Mouse (Mus musculus): ENCODE results near the gene Ears2. TPM values are rescaled to one million over a fixed set of nuclear protein-coding genes. Genes with fewer than 3 reads are reported as not detected.

Ears2 gene
- total RNA-seq, 1 experiment: 20.5 TPM

DNA sequence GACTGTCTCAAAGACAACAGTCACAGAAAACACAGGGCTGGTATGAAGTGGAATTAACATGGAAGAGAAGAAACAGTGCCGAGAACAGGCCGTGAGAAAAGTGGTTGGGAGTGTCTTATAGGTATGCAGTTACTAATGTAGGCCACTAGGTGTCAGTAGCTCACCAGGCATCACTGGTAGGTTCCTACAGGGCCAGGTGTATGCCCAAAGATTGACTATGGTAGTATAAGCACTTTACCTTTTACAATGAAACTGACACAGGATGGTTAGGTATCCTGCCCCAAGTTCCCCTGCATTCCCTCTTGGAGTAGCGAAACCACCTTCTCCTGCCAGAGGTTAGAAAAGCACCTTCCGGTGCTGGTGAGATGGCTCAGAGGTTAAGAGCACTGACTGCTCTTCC is 32.2 kb upstream of the Ears2 start:
- Histone ChIP-seq H3K27ac (ENCODE audit: insufficient read depth, low read depth, low read length, poor library complexity, severe bottlenecking) (no peak overlapping the region), H3K4me1 (ENCODE audit: control insufficient read depth in 2 of 2, insufficient read depth in 2 of 2, low read length in 2 of 2, poor library complexity in 1 of 2) (no peaks in the 10 kb centered on the region; a peak in 1 of 4 replicates), H3K36me3 (ENCODE audit: control insufficient read depth, insufficient read depth, low read length, poor library complexity, severe bottlenecking) (peaks cover 26% of the 10 kb centered on the region), H3K4me3 (ENCODE audit: insufficient read depth in 1 of 2, low read depth in 1 of 2, low read length in 2 of 2, poor library complexity in 1 of 2, severe bottlenecking in 1 of 2) (no peak overlapping the region), H3K9ac (ENCODE audit: insufficient read depth, low read depth, low read length, poor library complexity, severe bottlenecking) (no peak overlapping the region), H3K9me3 (ENCODE audit: control insufficient read depth, insufficient read depth, low read depth, low read length) (no peaks in the 10 kb centered on the region)
- TF ChIP-seq ZNF384 (IDR thresholded peaks at IDR 0.05; ENCODE audit: low read depth, low read length): no peak
- no peak for TF ChIP-seq ZC3H11A (IDR thresholded peaks at IDR 0.05; ENCODE audit: borderline replicate concordance, low read depth, low read length)
- TF ChIP-seq MAFK (IDR thresholded peaks at IDR 0.05; ENCODE audit: insufficient read depth, low read depth, low read length): no peak
- no peak for TF ChIP-seq CHD2 (IDR thresholded peaks at IDR 0.05; ENCODE audit: low read depth, low read length)
- TF ChIP-seq HCFC1 (IDR thresholded peaks at IDR 0.05; ENCODE audit: borderline replicate concordance, insufficient read depth, low read length): no peak
- peak; percentile 59 for DNase-seq (ENCODE audit: low read depth, low spot score)
- in situ Hi-C loops (cut with MboI; ENCODE audit: low sequenced_read_pairs in 2 of 2, unreplicated experiment in 2 of 2): no loop called here

DNA sequence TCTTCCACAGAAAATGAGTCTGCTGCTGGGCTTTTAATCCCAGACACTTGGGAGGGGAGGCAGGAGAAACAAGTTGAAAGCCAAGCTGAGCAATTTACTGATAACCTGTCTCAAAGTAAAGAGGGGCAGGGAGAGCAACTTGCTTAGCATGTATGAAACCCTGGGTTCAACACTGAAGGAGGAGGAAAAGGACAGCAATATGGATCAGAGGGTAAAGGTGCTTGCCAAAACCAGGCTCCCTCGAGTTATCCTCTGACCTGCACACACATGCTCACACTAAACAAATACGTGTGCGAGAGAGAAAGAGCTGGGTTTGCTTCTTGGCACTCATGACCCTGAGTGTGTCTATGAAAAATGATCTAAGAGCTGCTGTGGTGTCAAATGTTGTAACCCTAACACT is 30.9 kb upstream of the Ears2 start:
- Histone ChIP-seq H3K9ac (ENCODE audit: insufficient read depth, low read depth, low read length, poor library complexity, severe bottlenecking) (no peak overlapping the region), H3K4me1 (ENCODE audit: control insufficient read depth in 2 of 2, insufficient read depth in 2 of 2, low read length in 2 of 2, poor library complexity in 1 of 2) (no peaks in the 10 kb centered on the region; a peak in 1 of 4 replicates), H3K9me3 (ENCODE audit: control insufficient read depth, insufficient read depth, low read depth, low read length) (no peaks in the 10 kb centered on the region), H3K4me3 (ENCODE audit: insufficient read depth in 1 of 2, low read depth in 1 of 2, low read length in 2 of 2, poor library complexity in 1 of 2, severe bottlenecking in 1 of 2) (no peak overlapping the region), H3K27ac (ENCODE audit: insufficient read depth, low read depth, low read length, poor library complexity, severe bottlenecking) (no peak overlapping the region), H3K36me3 (ENCODE audit: control insufficient read depth, insufficient read depth, low read length, poor library complexity, severe bottlenecking) (peaks cover 30% of the 10 kb centered on the region)
- in situ Hi-C loops (cut with MboI; ENCODE audit: low sequenced_read_pairs in 2 of 2, unreplicated experiment in 2 of 2): no loop called here
- no peak for DNase-seq (ENCODE audit: low read depth, low spot score)
- TF ChIP-seq ZNF384 (IDR thresholded peaks at IDR 0.05; ENCODE audit: low read depth, low read length) (no peak), ZC3H11A (IDR thresholded peaks at IDR 0.05; ENCODE audit: borderline replicate concordance, low read depth, low read length) (no peak), MAFK (IDR thresholded peaks at IDR 0.05; ENCODE audit: insufficient read depth, low read depth, low read length) (no peak), HCFC1 (IDR thresholded peaks at IDR 0.05; ENCODE audit: borderline replicate concordance, insufficient read depth, low read length) (no peak), CHD2 (IDR thresholded peaks at IDR 0.05; ENCODE audit: low read depth, low read length) (no peak)

- peaks cover 46% of the 10 kb centered on the region for H3K36me3 ChIP-seq (ENCODE audit: control insufficient read depth, insufficient read depth, low read length, poor library complexity, severe bottlenecking)
- H3K9me3 ChIP-seq (ENCODE audit: control insufficient read depth, insufficient read depth, low read depth, low read length): no peaks in the 10 kb centered on the region
- TF ChIP-seq ZC3H11A (IDR thresholded peaks at IDR 0.05; ENCODE audit: borderline replicate concordance, low read depth, low read length) (no peak), CHD2 (IDR thresholded peaks at IDR 0.05; ENCODE audit: low read depth, low read length) (no peak), ZNF384 (IDR thresholded peaks at IDR 0.05; ENCODE audit: low read depth, low read length) (no peak), MAFK (IDR thresholded peaks at IDR 0.05; ENCODE audit: insufficient read depth, low read depth, low read length) (no peak), HCFC1 (IDR thresholded peaks at IDR 0.05; ENCODE audit: borderline replicate concordance, insufficient read depth, low read length) (no peak)
- H3K4me1 ChIP-seq (ENCODE audit: control insufficient read depth in 2 of 2, insufficient read depth in 2 of 2, low read length in 2 of 2, poor library complexity in 1 of 2): no peaks in the 10 kb centered on the region; a peak in 1 of 4 replicates
- no peak for DNase-seq (ENCODE audit: low read depth, low spot score)
- in situ Hi-C loops (cut with MboI; ENCODE audit: low sequenced_read_pairs in 2 of 2, unreplicated experiment in 2 of 2): no loop called here
- no peak overlapping the region for H3K9ac ChIP-seq (ENCODE audit: insufficient read depth, low read depth, low read length, poor library complexity, severe bottlenecking)
- no peak overlapping the region for H3K27ac ChIP-seq (ENCODE audit: insufficient read depth, low read depth, low read length, poor library complexity, severe bottlenecking)
- no peak overlapping the region for H3K4me3 ChIP-seq (ENCODE audit: insufficient read depth in 1 of 2, low read depth in 1 of 2, low read length in 2 of 2, poor library complexity in 1 of 2, severe bottlenecking in 1 of 2)
Measured at GRCm38 (mm10) chr7:122094564-122095330, 27.7 kb upstream of the Ears2 start.

DNA sequence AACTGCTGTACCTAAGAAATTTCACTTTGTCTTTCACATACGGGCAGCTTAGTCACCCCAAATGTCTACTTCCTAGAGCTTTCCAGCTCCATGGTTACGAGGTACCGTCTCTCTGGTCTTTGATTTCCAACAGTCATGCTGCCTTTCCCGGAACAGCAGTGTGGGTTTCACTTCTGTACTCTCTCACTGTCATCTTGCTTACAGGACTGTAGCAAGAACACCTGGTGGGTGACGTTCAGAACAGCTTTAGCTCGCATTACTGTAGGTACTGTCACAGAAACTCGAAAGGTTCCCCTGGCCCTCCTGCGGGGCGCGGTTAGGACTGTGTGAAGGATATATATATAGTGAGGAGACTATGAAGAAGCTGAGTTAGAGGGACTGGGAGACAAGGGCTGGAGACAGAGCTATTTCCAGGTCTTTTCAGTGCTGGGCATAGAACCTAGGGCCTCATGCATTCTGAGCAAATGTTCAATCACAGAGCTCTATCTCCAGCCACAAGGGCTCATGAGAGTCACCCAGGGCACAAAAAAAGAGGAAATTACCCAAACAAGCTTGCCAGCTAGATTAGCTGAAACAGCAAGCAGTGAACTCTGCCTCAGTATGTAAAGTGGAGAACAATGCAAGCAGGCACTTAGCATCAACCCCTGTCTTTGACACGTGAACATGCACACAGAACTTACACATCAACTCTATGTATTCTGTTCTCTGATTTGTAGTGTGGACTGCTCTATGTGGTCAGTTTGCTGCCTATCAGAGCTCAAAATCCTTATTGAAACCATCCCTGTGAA is 20.3 kb upstream of the Ears2 start:
- H3K9ac ChIP-seq (ENCODE audit: insufficient read depth, low read depth, low read length, poor library complexity, severe bottlenecking): no peak overlapping the region
- in situ Hi-C loops (cut with MboI; ENCODE audit: low sequenced_read_pairs in 2 of 2, unreplicated experiment in 2 of 2): no loop called here
- TF ChIP-seq CHD2 (IDR thresholded peaks at IDR 0.05; ENCODE audit: low read depth, low read length) (no peak), HCFC1 (IDR thresholded peaks at IDR 0.05; ENCODE audit: borderline replicate concordance, insufficient read depth, low read length) (no peak), ZC3H11A (IDR thresholded peaks at IDR 0.05; ENCODE audit: borderline replicate concordance, low read depth, low read length) (no peak), ZNF384 (IDR thresholded peaks at IDR 0.05; ENCODE audit: low read depth, low read length) (no peak), MAFK (IDR thresholded peaks at IDR 0.05; ENCODE audit: insufficient read depth, low read depth, low read length) (no peak)
- H3K4me1 ChIP-seq (ENCODE audit: control insufficient read depth in 2 of 2, insufficient read depth in 2 of 2, low read length in 2 of 2, poor library complexity in 1 of 2): no peaks in the 10 kb centered on the region
- no peak overlapping the region for H3K27ac ChIP-seq (ENCODE audit: insufficient read depth, low read depth, low read length, poor library complexity, severe bottlenecking)
- no peak overlapping the region for H3K4me3 ChIP-seq (ENCODE audit: insufficient read depth in 1 of 2, low read depth in 1 of 2, low read length in 2 of 2, poor library complexity in 1 of 2, severe bottlenecking in 1 of 2)
- no peak for DNase-seq (ENCODE audit: low read depth, low spot score)
- H3K9me3 ChIP-seq (ENCODE audit: control insufficient read depth, insufficient read depth, low read depth, low read length): no peaks in the 10 kb centered on the region
- peaks cover 28% of the 10 kb centered on the region for H3K36me3 ChIP-seq (ENCODE audit: control insufficient read depth, insufficient read depth, low read length, poor library complexity, severe bottlenecking)
